Mouse (Mus musculus) myocyte (in vitro differentiated cells): ENCODE results near the gene Six2. TPM values are rescaled to one million over a fixed set of nuclear protein-coding genes. Genes with fewer than 3 reads are reported as not detected.

Experiments used
- H3K27me3 ChIP-seq: one replicate; pipeline ENCODE4 v1.6.1; 2011; ENCODE audit not compliant: control insufficient read depth, insufficient read depth, insufficient read length
- H3K36me3 ChIP-seq: one replicate; pipeline ENCODE4 v1.6.1; 2011; ENCODE audit not compliant: control insufficient read depth, insufficient read depth
- H3K4me2 ChIP-seq: one replicate; pipeline ENCODE4 v1.6.1; 2011; ENCODE audit warnings: low read depth, control low read depth
- H3K4me3 ChIP-seq: one replicate; pipeline ENCODE4 v1.5.1; 2011; ENCODE audit warnings: mild to moderate bottlenecking, control low read depth, moderate library complexity
- H3K79me2 ChIP-seq: one replicate; pipeline ENCODE4 v1.6.1; 2011; ENCODE audit not compliant: control insufficient read depth, insufficient read depth
- H3ac ChIP-seq: one replicate; pipeline ENCODE4 v1.6.1; 2011; ENCODE audit not compliant: control insufficient read depth, insufficient read length
- CEBPB ChIP-seq: IDR thresholded peaks from 2 replicates; pipeline ENCODE4 v1.6.1; 2011; ENCODE audit warnings: mild to moderate bottlenecking, moderate library complexity; ENCODE audit not compliant: poor library complexity, insufficient read depth, severe bottlenecking
- E2F4 ChIP-seq: IDR thresholded peaks from one replicate; pipeline ENCODE4 v1.6.1; 2011; ENCODE audit warnings: mild to moderate bottlenecking, control low read depth, moderate library complexity; ENCODE audit not compliant: insufficient read depth
- MAX ChIP-seq: IDR thresholded peaks from one replicate; pipeline ENCODE4 v1.6.1; 2011; ENCODE audit warnings: low read depth, mild to moderate bottlenecking, control low read depth
- MYOD1 ChIP-seq, 3 experiments: IDR thresholded peaks; one replicate each; pipeline ENCODE4 v1.6.1; 2011; ENCODE audit warnings: control low read depth in 2 of 3, low read depth in 2 of 3, mild to moderate bottlenecking in 2 of 3, moderate library complexity in 1 of 3; ENCODE audit not compliant: insufficient read length in 2 of 3, control insufficient read depth in 1 of 3
- MYOG ChIP-seq, 3 experiments: IDR thresholded peaks; one replicate each; pipeline ENCODE4 v1.6.1; 2011; ENCODE audit warnings: control low read depth in 2 of 3, low read depth in 2 of 3, mild to moderate bottlenecking in 2 of 3; ENCODE audit not compliant: insufficient read length in 2 of 3, control insufficient read depth in 1 of 3, insufficient read depth in 1 of 3
- POLR2A ChIP-seq: IDR thresholded peaks from one replicate; pipeline ENCODE4 v1.6.1; 2011; ENCODE audit warnings: low read depth, mild to moderate bottlenecking, control low read depth, moderate library complexity; ENCODE audit not compliant: insufficient read length
- POLR2AphosphoS2 ChIP-seq: IDR thresholded peaks from one replicate; pipeline ENCODE4 v1.6.1; 2011; ENCODE audit warnings: low read depth, control low read depth; ENCODE audit not compliant: insufficient read length
- REST ChIP-seq: IDR thresholded peaks from one replicate; pipeline ENCODE4 v1.6.1; 2011; ENCODE audit warnings: mild to moderate bottlenecking, control low read depth, moderate library complexity; ENCODE audit not compliant: insufficient read depth, insufficient read length
- SRF ChIP-seq: IDR thresholded peaks from one replicate; pipeline ENCODE4 v1.6.1; 2011; ENCODE audit warnings: low read depth; ENCODE audit not compliant: control insufficient read depth, insufficient read length
- TCF12 ChIP-seq: IDR thresholded peaks from one replicate; pipeline ENCODE4 v1.6.1; 2011; ENCODE audit warnings: mild to moderate bottlenecking, control low read depth; ENCODE audit not compliant: poor library complexity, insufficient read depth, severe bottlenecking
- TCF3 ChIP-seq: IDR thresholded peaks from one replicate; pipeline ENCODE4 v1.6.1; 2011; ENCODE audit warnings: low read depth, control low read depth; ENCODE audit not compliant: insufficient read length
- USF1 ChIP-seq: IDR thresholded peaks from one replicate; pipeline ENCODE4 v1.6.1; 2011; ENCODE audit warnings: low read depth, mild to moderate bottlenecking, control low read depth, moderate library complexity
- polyA plus RNA-seq: library from polyadenylated mRNA; unstranded; fragments of >200 nt; fragmentation: generic; extraction: Trizol; gene quantifications from one replicate; pipeline ENCODE4 v1.2.1, GENCODE M21; 2012; ENCODE audit warnings: missing spikeins

Six2 gene
- polyA plus RNA-seq, 1 experiment = not detected

GRCm38 (mm10) chr17:85698643-85699042, 10.6 kb upstream of the Six2 start:
- Histone ChIP-seq H3K4me3 (no peak overlapping the region), H3K36me3 (no peaks in the 10 kb centered on the region), H3K27me3 (no peaks in the 10 kb centered on the region), H3K79me2 (no peaks in the 10 kb centered on the region), H3K4me2 (no peak overlapping the region), H3ac (no peak overlapping the region)
- TF ChIP-seq USF1 = no peak
- TF ChIP-seq TCF3 = no peak
- TF ChIP-seq CEBPB = no peak
- no peak for TF ChIP-seq MAX
- no peak for TF ChIP-seq POLR2A
- TF ChIP-seq POLR2AphosphoS2 = no peak
- no peak for TF ChIP-seq MYOD1 (IDR thresholded peaks at IDR 0.05; ENCODE audit: control insufficient read depth in 1 of 3, insufficient read length in 2 of 3, low read depth in 2 of 3)
- TF ChIP-seq REST = no peak
- TF ChIP-seq MYOG (IDR thresholded peaks at IDR 0.05; ENCODE audit: control insufficient read depth in 1 of 3, insufficient read depth in 1 of 3, insufficient read length in 2 of 3, low read depth in 2 of 3) = no peak
- TF ChIP-seq E2F4 = no peak
- no peak for TF ChIP-seq TCF12
- no peak for TF ChIP-seq SRF

DNA sequence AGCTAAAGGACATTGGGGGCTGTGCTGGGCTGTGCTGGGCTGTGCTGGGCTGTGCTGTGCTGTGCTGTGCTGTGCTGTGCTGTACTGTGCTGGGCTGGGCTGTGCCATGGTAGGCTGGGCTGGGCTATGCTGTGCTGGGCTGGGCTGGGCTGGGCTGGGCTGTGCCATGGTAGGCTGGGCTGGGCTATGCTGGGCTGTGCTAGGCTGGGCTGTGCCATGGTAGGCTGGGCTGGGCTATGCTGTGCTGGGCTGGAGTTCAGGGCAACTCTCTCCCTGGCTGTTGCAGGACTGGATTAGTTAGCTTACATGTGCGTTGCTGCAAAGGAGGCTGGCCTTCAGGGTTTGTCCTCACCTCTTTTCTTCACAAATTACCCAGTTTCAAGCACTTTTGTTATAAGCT, 9.9 kb upstream of the Six2 start:
- no peak overlapping the region for H3ac ChIP-seq
- H3K36me3 ChIP-seq = no peaks in the 10 kb centered on the region
- TF ChIP-seq POLR2A (no peak), TCF3 (no peak), TCF12 (no peak), POLR2AphosphoS2 (no peak), MAX (no peak), E2F4 (no peak), USF1 (no peak), MYOD1 (IDR thresholded peaks at IDR 0.05; ENCODE audit: control insufficient read depth in 1 of 3, insufficient read length in 2 of 3, low read depth in 2 of 3) (no peak), CEBPB (no peak), MYOG (IDR thresholded peaks at IDR 0.05; ENCODE audit: control insufficient read depth in 1 of 3, insufficient read depth in 1 of 3, insufficient read length in 2 of 3, low read depth in 2 of 3) (no peak), REST (no peak), SRF (no peak)
- H3K27me3 ChIP-seq = no peaks in the 10 kb centered on the region
- H3K79me2 ChIP-seq = no peaks in the 10 kb centered on the region
- no peak overlapping the region for H3K4me2 ChIP-seq
- H3K4me3 ChIP-seq = no peak overlapping the region

- Histone ChIP-seq H3K4me2 (no peak overlapping the region), H3ac (no peak overlapping the region), H3K4me3 (no peak overlapping the region), H3K36me3 (no peaks in the 10 kb centered on the region), H3K79me2 (no peaks in the 10 kb centered on the region), H3K27me3 (no peaks in the 10 kb centered on the region)
- TF ChIP-seq POLR2AphosphoS2 (no peak), MYOD1 (IDR thresholded peaks at IDR 0.05; ENCODE audit: control insufficient read depth in 1 of 3, insufficient read length in 2 of 3, low read depth in 2 of 3) (no peak), CEBPB (no peak), TCF3 (no peak), SRF (no peak), MAX (no peak)
Measured at GRCm38 (mm10) chr17:85694499-85694898, 6.4 kb upstream of the Six2 start.

DNA sequence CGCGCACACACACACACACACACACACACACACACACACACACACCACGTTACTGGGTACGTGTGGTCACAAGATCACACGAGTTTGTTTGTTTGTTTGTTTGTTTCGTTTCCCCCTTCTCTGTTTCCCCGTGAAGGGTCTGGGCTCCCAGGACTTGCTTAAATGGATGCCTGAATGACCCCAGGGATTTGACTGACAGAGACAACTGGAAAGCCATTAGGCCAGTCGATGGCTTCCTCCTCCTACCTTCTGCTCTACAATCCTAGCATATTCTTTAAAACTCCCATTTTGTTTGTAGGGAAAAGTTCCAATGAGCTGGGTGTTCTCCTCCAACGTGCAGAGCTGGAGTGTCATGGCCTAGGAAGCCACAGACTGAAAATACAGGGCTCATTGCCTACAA, 5.0 kb upstream of the Six2 start:
- TF ChIP-seq REST = no peak
- no peak for TF ChIP-seq USF1
- TF ChIP-seq MAX = no peak
- no peak for TF ChIP-seq MYOG (IDR thresholded peaks at IDR 0.05; ENCODE audit: control insufficient read depth in 1 of 3, insufficient read depth in 1 of 3, insufficient read length in 2 of 3, low read depth in 2 of 3)
- TF ChIP-seq CEBPB = no peak
- no peak for TF ChIP-seq SRF
- H3K79me2 ChIP-seq = no peaks in the 10 kb centered on the region
- no peaks in the 10 kb centered on the region for H3K36me3 ChIP-seq
- H3ac ChIP-seq = no peak overlapping the region
- H3K27me3 ChIP-seq = no peaks in the 10 kb centered on the region
- no peak overlapping the region for H3K4me3 ChIP-seq
- no peak overlapping the region for H3K4me2 ChIP-seq

- H3K36me3 ChIP-seq = no peaks in the 10 kb centered on the region
- no peak overlapping the region for H3ac ChIP-seq
- TF ChIP-seq TCF3 = no peak
- TF ChIP-seq MYOG (IDR thresholded peaks at IDR 0.05; ENCODE audit: control insufficient read depth in 1 of 3, insufficient read depth in 1 of 3, insufficient read length in 2 of 3, low read depth in 2 of 3) = no peak
- TF ChIP-seq SRF = no peak
- TF ChIP-seq POLR2AphosphoS2 = no peak
- TF ChIP-seq USF1 = no peak
- no peak for TF ChIP-seq E2F4
- TF ChIP-seq MAX = no peak
- no peak for TF ChIP-seq REST
- TF ChIP-seq POLR2A = no peak
- no peak for TF ChIP-seq MYOD1 (IDR thresholded peaks at IDR 0.05; ENCODE audit: control insufficient read depth in 1 of 3, insufficient read length in 2 of 3, low read depth in 2 of 3)
- TF ChIP-seq TCF12 = no peak
- no peak for TF ChIP-seq CEBPB
- H3K4me2 ChIP-seq = no peak overlapping the region
- no peaks in the 10 kb centered on the region for H3K27me3 ChIP-seq
- H3K79me2 ChIP-seq = no peaks in the 10 kb centered on the region
- H3K4me3 ChIP-seq = no peak overlapping the region
Measured at GRCm38 (mm10) chr17:85692594-85692993, 4.5 kb upstream of the Six2 start.
